Mouse (Mus musculus): ENCODE results near the gene Btbd9.

- TF ChIP-seq ZC3H11A (IDR thresholded peaks at IDR 0.05; ENCODE audit: borderline replicate concordance, low read depth, low read length), result no peak
- no peak for TF ChIP-seq CHD2 (IDR thresholded peaks at IDR 0.05; ENCODE audit: low read depth, low read length)
Measured at GRCm38 (mm10) chr17:30498779-30499178, 77.5 kb downstream of the Btbd9 start.
